Mouse (Mus musculus) thymus, adult 2 months (tissue): ENCODE measurements around the gene Ccl22.

Experiments used
- CTCF ChIP-seq: fragments of 200-500 bp; IDR thresholded peaks from 2 replicates; pipeline ENCODE4 v1.5.1; 2012; ENCODE audit warnings: mild to moderate bottlenecking, control low read depth, low read length, moderate library complexity, borderline replicate concordance; ENCODE audit not compliant: control insufficient read depth, poor library complexity, insufficient read depth; ENCODE audit errors: extremely low read depth
- POLR2A ChIP-seq: fragments of 200-500 bp; IDR thresholded peaks from 2 replicates; pipeline ENCODE4 v1.6.1; 2012; ENCODE audit warnings: mild to moderate bottlenecking, low read length, control low read depth, moderate library complexity; ENCODE audit not compliant: control insufficient read depth, poor library complexity, insufficient read depth; ENCODE audit errors: extremely low read depth

DNA sequence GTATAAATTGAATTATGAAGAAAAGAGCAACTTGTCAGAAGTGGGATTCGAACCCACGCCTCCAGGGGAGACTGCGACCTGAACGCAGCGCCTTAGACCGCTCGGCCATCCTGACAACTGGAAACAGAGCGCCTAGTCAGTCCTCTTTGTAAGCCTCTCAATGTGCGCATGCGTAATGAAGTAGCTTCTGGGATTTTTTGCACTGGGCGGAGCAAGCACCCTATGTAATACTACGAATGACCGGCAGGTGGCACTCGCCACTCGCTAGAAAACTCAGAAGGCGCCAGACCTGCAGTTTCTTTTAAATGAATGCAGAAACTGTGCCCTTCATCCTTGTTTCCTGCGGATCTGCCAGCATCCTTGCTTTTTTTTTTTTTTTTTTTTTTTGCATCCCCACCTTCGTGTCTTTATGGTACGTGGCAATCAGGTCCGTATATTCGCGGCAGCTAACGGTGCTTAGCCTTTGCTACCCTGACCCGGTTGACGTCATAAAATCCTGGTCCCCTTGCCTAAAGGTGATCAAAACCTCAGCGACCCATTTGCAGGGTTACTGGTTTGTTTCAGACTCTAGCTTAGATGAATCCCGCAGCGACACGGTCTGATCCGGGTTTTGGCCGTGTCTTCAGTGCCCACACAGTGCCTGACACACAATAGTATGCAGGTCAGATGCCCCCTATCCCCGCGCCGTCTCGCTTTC is 41.3 kb upstream of the Ccl22 start:
- TF ChIP-seq CTCF = peak; percentile 62; the same call in 1 of the 2 replicates
- TF ChIP-seq POLR2A = no peak
